Mouse (Mus musculus): Measurements from ENCODE around the gene Kcnk3.

The Kcnk3 gene

DNA sequence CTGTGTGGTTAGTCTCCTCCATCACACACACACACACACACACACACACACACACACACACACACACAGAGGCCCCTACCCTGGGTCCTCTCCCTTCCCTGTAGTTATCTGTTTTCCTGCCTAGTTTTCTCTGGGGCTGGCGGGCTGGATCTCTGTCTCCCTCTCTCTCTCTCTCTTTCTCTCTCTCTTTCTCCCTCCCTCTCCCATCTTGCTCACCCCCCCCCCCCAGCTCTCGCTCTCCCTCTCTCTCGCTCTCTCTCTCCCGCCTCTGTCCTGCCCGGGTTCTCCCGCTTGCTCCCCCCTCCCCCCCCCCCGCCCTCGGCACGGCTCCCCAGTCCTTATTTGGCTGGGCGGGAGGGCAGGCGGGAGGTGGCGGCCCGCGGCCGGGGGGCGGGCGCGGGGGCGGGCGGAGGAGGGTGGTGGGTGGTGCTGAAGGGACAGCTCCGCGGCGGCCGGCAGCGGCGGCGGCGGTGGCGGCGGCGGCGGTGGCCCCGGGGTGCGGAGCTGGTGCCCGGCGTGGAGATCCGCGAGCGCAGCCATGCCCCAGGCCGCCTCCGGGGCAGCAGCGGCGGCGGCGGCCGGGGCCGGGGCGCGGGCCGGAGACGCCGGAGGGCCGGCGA lies at the start of gene Kcnk3:
Gene Kcnk3 (plus strand): TSS at position 490 of the 620 bp plus-strand sequence.
- in situ Hi-C loops (cut with MboI, MseI), result no loop called here

GRCm38 (mm10) chr5:30545698-30546097 lies 42.3 kb upstream of the Kcnk3 start, which contains the start of gene Cib4:
Gene Cib4 (minus strand): TSS chr5:30545836.
- in situ Hi-C loops (cut with MboI, MseI), result no loop called here

DNA sequence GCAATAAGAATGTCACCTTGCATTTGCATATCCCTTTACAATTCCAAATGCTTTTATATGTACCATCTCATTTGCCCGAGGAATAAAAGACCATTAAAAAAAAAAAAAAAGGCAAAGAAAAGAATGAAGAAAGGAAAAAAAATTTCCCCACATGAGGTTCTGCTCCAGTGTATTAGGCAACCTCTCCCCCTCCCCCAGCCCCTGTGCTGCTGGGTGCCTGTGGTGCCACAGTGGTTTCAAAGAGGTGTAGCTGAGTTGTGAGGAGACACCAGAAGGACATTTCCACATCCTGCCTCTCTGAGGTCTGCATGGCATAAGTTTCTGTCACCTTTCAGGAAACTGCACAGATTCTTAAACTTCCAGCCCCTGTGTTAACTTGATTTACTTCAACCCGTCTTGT lies 39.3 kb upstream of the Kcnk3 start:
- in situ Hi-C loops (cut with MboI, MseI), result no loop called here

- in situ Hi-C loops (cut with MboI, MseI), result loop anchor here (10.0 kb wide), 2 partner anchors 266 to 554 kb away; partner anchors contain the start of genes Dnajc5g, Drc1 and Slc30a3
Observed at GRCm38 (mm10) chr5:30550334-30551021, 37.5 kb upstream of the Kcnk3 start.

- in situ Hi-C loops (cut with MboI, MseI), result loop anchor here (10.0 kb wide), 2 partner anchors 266 to 554 kb away; partner anchors contain the start of genes Dnajc5g, Drc1 and Slc30a3
Observed at GRCm38 (mm10) chr5:30551022-30551638, 36.8 kb upstream of the Kcnk3 start.

- in situ Hi-C loops (cut with MboI, MseI), result loop anchor here (10.0 kb wide), 2 partner anchors 267 to 553 kb away; partner anchors contain the start of genes Dnajc5g, Drc1 and Slc30a3
Observed at GRCm38 (mm10) chr5:30552006-30552405, 36.0 kb upstream of the Kcnk3 start.

DNA sequence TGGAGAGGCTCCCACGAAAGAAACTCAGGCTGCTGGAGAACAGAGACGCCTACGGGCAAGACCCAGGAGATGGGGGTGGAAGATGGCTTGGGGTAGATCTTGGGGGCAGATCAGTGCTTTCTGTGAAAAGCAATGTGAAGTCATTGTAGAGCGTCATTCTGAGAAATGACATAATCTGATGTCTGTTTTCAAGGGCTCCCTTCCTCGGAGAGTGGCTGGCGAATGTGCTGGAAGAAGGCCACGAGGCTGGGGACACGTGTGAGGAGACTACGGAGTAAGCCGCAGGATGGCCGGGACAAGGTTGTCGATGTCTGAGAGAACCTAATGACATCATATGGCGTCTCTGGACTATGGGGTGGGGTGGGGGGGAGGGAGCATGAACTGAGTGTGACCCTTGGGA lies 34.0 kb upstream of the Kcnk3 start:
- in situ Hi-C loops (cut with MboI, MseI), result loop anchor here (10.0 kb wide), 2 partner anchors 269 to 551 kb away; partner anchors contain the start of genes Dnajc5g, Drc1 and Slc30a3

DNA sequence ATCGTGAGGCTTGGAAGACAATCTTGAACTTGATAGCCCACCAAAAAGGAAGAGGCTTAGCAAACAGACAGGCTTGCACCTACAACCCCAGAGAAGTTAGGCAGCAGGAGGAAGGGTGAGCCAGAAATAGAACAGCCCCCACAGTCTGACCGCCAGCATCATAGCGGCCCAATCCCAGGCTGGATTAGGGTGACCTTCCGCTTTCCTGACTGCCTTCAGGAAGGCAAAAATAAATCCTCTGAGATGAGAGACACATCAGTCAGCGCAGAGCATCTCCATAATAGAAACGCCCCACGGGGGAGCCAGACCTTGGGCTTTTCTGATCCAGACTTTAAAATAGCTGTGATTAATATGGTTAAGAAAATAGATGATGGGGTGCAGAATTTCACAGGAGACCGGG lies 33.0 kb upstream of the Kcnk3 start:
- in situ Hi-C loops (cut with MboI, MseI), result loop anchor here (10.0 kb wide), 2 partner anchors 270 to 550 kb away; partner anchors contain the start of genes Dnajc5g, Drc1 and Slc30a3

- in situ Hi-C loops (cut with MboI, MseI), result loop anchor here (10.0 kb wide), 2 partner anchors 271 to 549 kb away; partner anchors contain the start of genes Dnajc5g, Drc1 and Slc30a3
Observed at GRCm38 (mm10) chr5:30556284-30556683, 31.7 kb upstream of the Kcnk3 start.

DNA sequence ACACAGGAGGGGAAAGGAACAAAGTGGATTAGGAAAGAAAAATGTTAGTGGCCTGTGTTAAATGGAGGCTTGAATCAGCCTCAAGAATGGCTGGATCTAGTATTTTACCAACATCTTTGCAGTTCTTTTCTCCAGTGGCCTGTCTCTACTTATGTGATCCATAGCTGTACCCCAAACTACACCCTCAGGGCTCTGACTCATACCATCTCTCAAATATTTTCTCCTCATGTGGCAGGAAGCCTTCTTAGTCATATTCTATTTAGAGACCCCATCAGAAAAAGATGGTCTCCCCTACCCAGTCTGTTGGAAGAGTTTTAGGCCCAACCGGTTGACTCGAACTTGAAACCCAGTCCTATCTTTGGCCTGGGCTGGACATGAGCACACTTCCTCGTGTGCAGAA lies 28.5 kb upstream of the Kcnk3 start:
- in situ Hi-C loops (cut with MboI, MseI), result loop anchor here (10.0 kb wide), 2 partner anchors 275 to 545 kb away; partner anchors contain the start of genes Dnajc5g, Drc1 and Slc30a3

GRCm38 (mm10) chr5:30559986-30560493 lies 27.9 kb upstream of the Kcnk3 start:
- in situ Hi-C loops (cut with MboI, MseI), result loop anchor here (10.0 kb wide), 2 partner anchors 275 to 545 kb away; partner anchors contain the start of genes Dnajc5g, Drc1 and Slc30a3

GRCm38 (mm10) chr5:30568479-30568878 lies 19.5 kb upstream of the Kcnk3 start:
- in situ Hi-C loops (cut with MboI, MseI), result no loop called here

DNA sequence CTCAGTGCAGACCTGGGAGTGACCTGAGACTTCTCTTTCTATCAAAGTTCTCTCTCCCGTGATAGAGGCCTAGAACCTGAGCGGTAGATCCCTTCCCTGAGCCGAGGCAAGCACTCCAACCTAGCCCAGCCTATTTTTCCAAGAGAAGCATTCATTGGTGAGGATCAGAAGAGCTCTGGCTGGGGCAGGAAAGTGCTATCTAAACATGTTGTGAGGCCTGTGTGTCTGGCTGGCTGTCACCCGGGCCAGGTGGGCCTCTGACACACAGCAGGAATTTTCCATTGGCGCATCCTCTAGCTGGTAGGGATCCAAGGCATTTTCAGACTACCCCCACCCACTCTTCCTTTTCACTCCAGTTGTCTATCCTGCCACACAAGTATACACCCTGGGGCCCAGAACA lies 16.1 kb upstream of the Kcnk3 start:
- in situ Hi-C loops (cut with MboI, MseI), result no loop called here

GRCm38 (mm10) chr5:30574367-30574766 lies 13.6 kb upstream of the Kcnk3 start:
- in situ Hi-C loops (cut with MboI, MseI), result no loop called here

DNA sequence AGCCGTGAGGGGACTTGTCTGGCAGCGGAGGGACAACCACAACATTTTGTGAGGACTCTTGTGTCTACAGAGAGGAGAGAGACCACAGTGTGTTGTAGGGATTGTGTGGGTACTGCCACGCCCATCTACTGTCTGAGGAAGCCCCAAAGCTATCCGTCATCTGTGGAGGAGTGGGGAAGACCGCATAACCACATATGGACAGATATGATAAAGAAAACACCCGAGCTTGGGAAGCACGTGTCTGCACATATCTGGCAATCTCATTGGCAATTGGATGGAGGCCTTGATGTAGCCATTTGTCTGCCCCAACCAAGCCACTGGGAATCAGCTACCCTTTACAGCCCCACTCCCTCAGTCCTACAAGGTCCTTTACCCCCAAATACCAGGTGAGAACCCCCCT lies 11.7 kb upstream of the Kcnk3 start:
- in situ Hi-C loops (cut with MboI, MseI), result no loop called here

DNA sequence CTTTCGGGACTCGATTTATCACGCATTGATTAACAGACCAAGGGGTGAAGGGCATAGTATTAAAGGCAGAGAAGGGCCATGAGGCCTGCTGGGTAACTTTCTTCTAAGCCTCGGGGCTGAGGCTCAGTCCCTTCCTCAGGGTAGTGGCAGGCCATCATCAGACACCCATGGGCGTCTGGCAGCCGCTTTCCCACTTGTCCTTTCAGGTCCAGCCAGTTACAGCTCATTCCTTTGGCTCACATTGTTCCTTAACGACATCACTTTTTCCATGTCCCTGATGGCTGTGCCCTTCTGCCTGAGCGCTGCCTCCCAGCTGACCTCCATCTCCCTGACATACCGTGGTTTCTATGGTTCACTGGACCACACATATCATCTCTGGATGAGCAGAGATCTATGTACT lies 10.7 kb upstream of the Kcnk3 start:
- in situ Hi-C loops (cut with MboI, MseI), result no loop called here

DNA sequence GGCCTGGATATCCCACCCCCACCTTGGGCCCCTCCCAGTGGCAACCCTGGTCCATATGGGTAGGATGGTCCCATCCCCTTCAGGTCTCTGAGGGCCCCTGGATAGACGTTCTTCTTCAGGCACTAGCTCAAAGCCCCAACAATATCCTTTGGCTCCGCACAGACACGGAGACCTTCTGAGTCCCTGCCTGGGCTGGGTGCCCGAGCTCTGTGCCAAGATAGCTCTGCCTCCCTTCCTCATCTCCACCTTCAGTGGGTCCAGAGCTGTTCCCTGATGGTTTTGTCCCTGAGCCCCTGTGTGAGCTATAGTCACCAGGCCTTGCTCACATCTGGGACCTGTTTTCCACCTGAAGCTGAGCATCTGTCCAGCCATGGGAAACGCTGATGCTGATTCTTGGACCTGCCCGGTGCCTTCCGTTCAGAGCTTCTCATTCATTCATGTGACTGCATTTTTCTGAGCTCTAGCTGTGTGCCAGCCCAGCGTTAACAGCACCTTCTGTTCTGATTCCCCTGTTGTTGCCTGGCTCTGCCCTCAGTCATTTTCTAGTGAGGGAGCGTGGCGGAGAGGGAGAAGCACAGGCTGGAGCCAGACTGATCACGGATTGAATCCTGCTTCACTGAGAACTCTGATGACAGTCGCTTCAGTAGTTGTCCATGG lies 10.2 kb upstream of the Kcnk3 start:
- in situ Hi-C loops (cut with MboI, MseI), result no loop called here

DNA sequence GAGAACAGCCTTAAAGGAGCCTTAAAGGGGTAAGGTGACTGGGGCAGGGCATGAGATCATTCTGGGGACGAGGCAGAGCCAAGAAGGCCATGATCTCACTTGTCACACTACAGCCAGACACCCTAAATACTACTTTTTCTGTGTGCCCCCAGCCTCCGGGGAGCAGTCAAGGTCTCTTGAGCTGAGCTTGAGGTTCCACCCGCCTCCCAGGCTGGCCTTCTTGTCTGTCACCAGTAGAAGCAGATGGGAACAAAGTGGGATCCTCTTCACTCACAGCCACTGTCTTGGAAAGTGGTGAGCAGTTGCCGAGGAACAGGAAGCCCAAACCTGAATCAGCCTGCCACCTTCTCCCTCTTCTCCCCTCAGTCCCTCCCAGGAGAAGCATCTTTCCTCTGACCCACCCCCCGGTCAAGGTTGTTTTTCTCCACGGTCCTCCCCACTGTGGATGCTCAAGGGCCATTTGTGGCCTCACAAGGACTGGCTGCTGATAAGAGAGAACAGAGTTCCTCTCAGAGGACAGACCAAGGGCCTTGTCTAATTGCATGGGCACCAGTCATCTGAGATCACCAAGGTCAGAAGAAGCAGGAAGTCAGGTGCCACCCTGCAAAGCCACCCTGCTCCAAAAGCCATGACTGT lies 9.4 kb upstream of the Kcnk3 start:
- in situ Hi-C loops (cut with MboI, MseI), result no loop called here

DNA sequence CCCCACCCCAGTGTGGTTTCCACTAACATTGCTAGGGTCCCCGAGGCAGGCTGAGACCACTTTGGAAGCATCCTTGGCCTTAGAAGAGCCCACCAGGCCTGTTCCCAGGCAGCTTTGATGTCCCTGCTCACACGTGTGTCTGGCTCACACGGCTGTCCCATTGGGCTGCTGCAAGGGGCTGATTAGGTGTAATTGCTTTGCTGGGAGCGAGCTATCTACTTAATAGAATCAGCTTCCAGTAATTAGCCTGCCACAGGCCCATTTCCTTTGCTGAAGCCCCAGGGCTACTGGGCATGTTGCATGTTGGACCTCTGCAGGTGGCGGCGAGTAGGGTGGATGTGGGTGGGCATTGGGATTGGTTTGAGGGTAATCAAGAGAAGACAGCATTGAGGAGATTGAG lies 7.2 kb upstream of the Kcnk3 start:
- in situ Hi-C loops (cut with MboI, MseI), result no loop called here

GRCm38 (mm10) chr5:30582017-30582416 lies 6.0 kb upstream of the Kcnk3 start:
- in situ Hi-C loops (cut with MboI, MseI), result no loop called here

DNA sequence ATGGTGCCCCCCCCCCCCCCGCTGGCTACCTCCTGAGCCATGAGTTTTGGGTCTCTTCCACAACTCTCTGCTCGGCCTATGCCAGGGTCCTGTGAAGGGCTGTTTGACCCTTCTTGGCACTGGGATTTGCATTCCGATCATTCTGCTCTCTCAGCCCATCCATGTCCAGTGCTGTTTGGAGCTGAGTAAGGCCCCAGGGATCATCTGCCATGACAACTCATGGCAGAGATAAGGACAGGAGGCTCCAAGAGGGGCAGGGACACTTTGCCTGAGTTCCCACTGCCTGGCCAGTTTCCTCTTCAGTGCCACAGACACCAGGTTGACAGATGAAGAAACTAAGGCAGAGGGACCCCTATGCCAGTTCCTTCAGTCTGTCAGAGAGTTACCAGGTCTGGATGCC lies 1.4 kb upstream of the Kcnk3 start:
- in situ Hi-C loops (cut with MboI, MseI), result no loop called here
